Mouse (Mus musculus) bone marrow, adult 2 months (tissue): Measurements from ENCODE around the gene Krt86.

Experiments
- CTCF ChIP-seq: fragments of 200-500 bp; IDR thresholded peaks from 2 replicates; pipeline ENCODE4 v1.5.1; 2011; ENCODE audit warnings: low read length, control low read depth; ENCODE audit not compliant: control insufficient read depth, insufficient read depth
- POLR2A ChIP-seq: fragments of 200-500 bp; IDR thresholded peaks from 2 replicates; pipeline ENCODE4 v1.6.1; 2011; ENCODE audit warnings: low read depth, mild to moderate bottlenecking, control low read depth, low read length, borderline replicate concordance; ENCODE audit not compliant: control insufficient read depth

DNA sequence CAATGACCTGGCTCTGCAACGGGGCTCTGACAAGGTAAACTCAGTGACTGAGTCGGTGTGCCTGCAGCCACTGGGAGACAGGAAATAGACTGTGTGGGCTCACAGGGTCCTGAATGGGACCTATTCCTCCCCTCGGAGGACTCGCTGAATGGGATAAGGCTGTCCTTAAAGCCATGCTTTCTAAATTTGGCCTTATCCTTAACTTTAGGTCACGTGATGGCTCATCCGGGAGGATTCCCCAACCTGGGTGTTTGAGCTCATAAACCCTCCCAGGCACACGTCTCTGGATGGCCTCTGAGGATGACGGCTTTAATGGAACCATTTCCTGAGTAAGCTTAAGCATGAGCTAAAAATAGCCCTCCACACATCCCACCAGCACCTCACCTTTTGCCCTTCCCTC is 19.4 kb downstream of the Krt86 start:
- TF ChIP-seq POLR2A (no peak), CTCF (no peak)
